Mouse (Mus musculus) myocyte (in vitro differentiated cells): ENCODE results near the gene Shank2.

Source experiments
- CEBPB ChIP-seq: IDR thresholded peaks from 2 replicates; pipeline ENCODE4 v1.6.1; 2011; ENCODE audit warnings: mild to moderate bottlenecking, moderate library complexity; ENCODE audit not compliant: poor library complexity, insufficient read depth, severe bottlenecking
- E2F4 ChIP-seq: IDR thresholded peaks from one replicate; pipeline ENCODE4 v1.6.1; 2011; ENCODE audit warnings: mild to moderate bottlenecking, control low read depth, moderate library complexity; ENCODE audit not compliant: insufficient read depth
- MAX ChIP-seq: IDR thresholded peaks from one replicate; pipeline ENCODE4 v1.6.1; 2011; ENCODE audit warnings: low read depth, mild to moderate bottlenecking, control low read depth
- MYOG ChIP-seq, 3 experiments: IDR thresholded peaks; one replicate each; pipeline ENCODE4 v1.6.1; 2011; ENCODE audit warnings: control low read depth in 2 of 3, low read depth in 2 of 3, mild to moderate bottlenecking in 2 of 3; ENCODE audit not compliant: insufficient read length in 2 of 3, control insufficient read depth in 1 of 3, insufficient read depth in 1 of 3
- POLR2A ChIP-seq: IDR thresholded peaks from one replicate; pipeline ENCODE4 v1.6.1; 2011; ENCODE audit warnings: low read depth, mild to moderate bottlenecking, control low read depth, moderate library complexity; ENCODE audit not compliant: insufficient read length
- POLR2AphosphoS2 ChIP-seq: IDR thresholded peaks from one replicate; pipeline ENCODE4 v1.6.1; 2011; ENCODE audit warnings: low read depth, control low read depth; ENCODE audit not compliant: insufficient read length
- REST ChIP-seq: IDR thresholded peaks from one replicate; pipeline ENCODE4 v1.6.1; 2011; ENCODE audit warnings: mild to moderate bottlenecking, control low read depth, moderate library complexity; ENCODE audit not compliant: insufficient read depth, insufficient read length
- SRF ChIP-seq: IDR thresholded peaks from one replicate; pipeline ENCODE4 v1.6.1; 2011; ENCODE audit warnings: low read depth; ENCODE audit not compliant: control insufficient read depth, insufficient read length
- TCF12 ChIP-seq: IDR thresholded peaks from one replicate; pipeline ENCODE4 v1.6.1; 2011; ENCODE audit warnings: mild to moderate bottlenecking, control low read depth; ENCODE audit not compliant: poor library complexity, insufficient read depth, severe bottlenecking
- TCF3 ChIP-seq: IDR thresholded peaks from one replicate; pipeline ENCODE4 v1.6.1; 2011; ENCODE audit warnings: low read depth, control low read depth; ENCODE audit not compliant: insufficient read length
- USF1 ChIP-seq: IDR thresholded peaks from one replicate; pipeline ENCODE4 v1.6.1; 2011; ENCODE audit warnings: low read depth, mild to moderate bottlenecking, control low read depth, moderate library complexity

DNA sequence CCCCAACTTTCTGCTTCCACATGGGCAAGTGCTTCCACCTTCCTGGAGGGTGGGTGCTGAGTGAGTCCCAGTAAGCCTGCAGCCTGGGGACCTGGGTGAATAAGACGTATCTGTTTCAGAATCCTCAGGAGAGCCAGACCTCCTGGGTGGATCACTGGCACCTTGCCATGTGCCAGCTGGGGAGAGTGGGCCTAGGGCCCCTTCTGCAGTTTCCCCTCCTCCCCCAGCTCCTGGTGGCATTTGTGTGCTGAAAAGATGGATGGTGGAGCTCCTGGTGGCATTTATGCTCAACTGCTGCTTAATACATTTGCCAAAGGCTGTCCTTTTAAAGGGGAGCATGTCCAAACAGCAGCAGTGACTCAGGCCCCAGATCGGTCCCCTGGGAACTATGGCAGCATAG, 364.4 kb downstream of the Shank2 start:
- no peak for TF ChIP-seq POLR2A
- no peak for TF ChIP-seq USF1
- no peak for TF ChIP-seq MAX
- TF ChIP-seq CEBPB, result no peak
- TF ChIP-seq E2F4, result no peak
- no peak for TF ChIP-seq MYOG (IDR thresholded peaks at IDR 0.05; ENCODE audit: control insufficient read depth in 1 of 3, insufficient read depth in 1 of 3, insufficient read length in 2 of 3, low read depth in 2 of 3)
- TF ChIP-seq TCF12, result no peak
- TF ChIP-seq TCF3, result no peak
- no peak for TF ChIP-seq POLR2AphosphoS2
- TF ChIP-seq SRF, result no peak
- TF ChIP-seq REST, result no peak
